Mouse (Mus musculus) cerebellum, postnatal 14 days (tissue): ENCODE results near the gene Hikeshi.

Experiments
- DNase-seq, 2 experiments: peaks; one replicate each; pipeline ENCODE4 v3.0.0; 2021; ENCODE audit warnings: mixed read lengths in 2 of 2

Gene Hikeshi

GRCm38 (mm10) chr7:89940571-89941463, at the start of gene Hikeshi:
Gene Hikeshi (minus strand): TSS chr7:89941204.
- peak; percentile 95 for DNase-seq

GRCm38 (mm10) chr7:89984421-89984820, 43.4 kb upstream of the Hikeshi start:
- no peak for DNase-seq

- DNase-seq: peak in 1 of 2 experiments; percentile 32
Observed at GRCm38 (mm10) chr7:89983441-89983840, 42.4 kb upstream of the Hikeshi start.

GRCm38 (mm10) chr7:89981557-89981956, 40.6 kb upstream of the Hikeshi start:
- peak in 1 of 2 experiments; percentile 17 for DNase-seq

- DNase-seq: peak; percentile 97 to 98
Observed at GRCm38 (mm10) chr7:89980485-89981422, 39.8 kb upstream of the Hikeshi start, which contains the start of gene Eed. Gene Eed (minus strand): TSS chr7:89980983.

GRCm38 (mm10) chr7:89980133-89980484, 39.1 kb upstream of the Hikeshi start:
- DNase-seq: no peak

GRCm38 (mm10) chr7:89979432-89980130, 38.6 kb upstream of the Hikeshi start:
- DNase-seq: no peak

- no peak for DNase-seq
Observed at GRCm38 (mm10) chr7:89976796-89977195, 35.8 kb upstream of the Hikeshi start.

- DNase-seq: no peak
Observed at GRCm38 (mm10) chr7:89975571-89975970, 34.6 kb upstream of the Hikeshi start.

GRCm38 (mm10) chr7:89967235-89967634, 26.2 kb upstream of the Hikeshi start:
- no peak for DNase-seq

- no peak for DNase-seq
Observed at GRCm38 (mm10) chr7:89966771-89967170, 25.8 kb upstream of the Hikeshi start.

- no peak for DNase-seq
Observed at GRCm38 (mm10) chr7:89963135-89963534, 22.1 kb upstream of the Hikeshi start.

GRCm38 (mm10) chr7:89957300-89957699, 16.3 kb upstream of the Hikeshi start:
- no peak for DNase-seq

GRCm38 (mm10) chr7:89954261-89954660, 13.3 kb upstream of the Hikeshi start:
- DNase-seq: no peak

GRCm38 (mm10) chr7:89949403-89949802, 8.4 kb upstream of the Hikeshi start:
- no peak for DNase-seq

- DNase-seq: peak; percentile 56 to 68
Observed at GRCm38 (mm10) chr7:89948026-89948425, 7.0 kb upstream of the Hikeshi start.

GRCm38 (mm10) chr7:89939497-89940353, 1.3 kb downstream of the Hikeshi start:
- no peak for DNase-seq

- peak; percentile 89 to 91 for DNase-seq
Observed at GRCm38 (mm10) chr7:89923441-89924180, 17.4 kb downstream of the Hikeshi start.

- DNase-seq: peak in 1 of 2 experiments; percentile 44
Observed at GRCm38 (mm10) chr7:89917776-89918175, 23.2 kb downstream of the Hikeshi start.

GRCm38 (mm10) chr7:89916711-89917110, 24.3 kb downstream of the Hikeshi start:
- no peak for DNase-seq
